Mouse (Mus musculus) heart, postnatal 0 days (tissue): ENCODE data around the gene Rsf1. TPM values are rescaled to one million over a fixed set of nuclear protein-coding genes. Genes with fewer than 3 reads are reported as not detected.
A peak's percentile ranks its signal among the peaks of the same experiment; 100 is the strongest.

Experiments used
- ATAC-seq: fragments of 200-750 bp; cut with Nextera tagmentation; 2 replicates; pipeline ENCODE4 v1.8.0; 2017; ENCODE audit warnings: low read depth, moderate number of reproducible peaks, moderate library complexity; ENCODE audit not compliant: insufficient read depth
- DNase-seq: peaks from one replicate; pipeline ENCODE4 v3.0.0-alpha.2; 2016; ENCODE audit warnings: low spot score
- H3K27ac ChIP-seq: fragments of 300-500 bp; sonication (generic); 2 replicates; pipeline ENCODE4 v1.5.1; 2014; ENCODE audit warnings: low read depth, mild to moderate bottlenecking
- H3K27me3 ChIP-seq: fragments of 300-500 bp; sonication (generic); 2 replicates; pipeline ENCODE4 v1.6.1; 2014; ENCODE audit warnings: low read length, mixed read lengths; ENCODE audit not compliant: control insufficient read depth, insufficient read depth
- H3K36me3 ChIP-seq: fragments of 300-500 bp; sonication (generic); replicated peaks from 2 replicates; pipeline ENCODE4 v1.6.1; 2014; ENCODE audit warnings: low read length, mixed read lengths; ENCODE audit not compliant: control insufficient read depth, insufficient read depth
- H3K4me1 ChIP-seq: fragments of 300-500 bp; sonication (generic); 2 replicates; pipeline ENCODE4 v1.6.1; 2014; ENCODE audit warnings: antibody characterized with exemption; ENCODE audit not compliant: control insufficient read depth, insufficient read depth
- H3K4me2 ChIP-seq: fragments of 300-500 bp; sonication (generic); 2 replicates; pipeline ENCODE4 v1.6.1; 2014; ENCODE audit warnings: low read depth, mild to moderate bottlenecking, low read length, moderate library complexity
- H3K4me3 ChIP-seq: fragments of 300-500 bp; sonication (generic); 2 replicates; pipeline ENCODE4 v1.5.1; 2014; ENCODE audit warnings: low read depth, low read length
- H3K9ac ChIP-seq: fragments of 300-500 bp; sonication (generic); replicated peaks from 2 replicates; pipeline ENCODE4 v1.6.1; 2014; ENCODE audit warnings: low read depth, low read length, mixed read lengths
- H3K9me3 ChIP-seq: fragments of 300-500 bp; sonication (generic); replicated peaks from 2 replicates; pipeline ENCODE4 v1.6.1; 2016; ENCODE audit warnings: low read length; ENCODE audit not compliant: control insufficient read depth
- CTCF ChIP-seq: IDR thresholded peaks from 2 replicates; pipeline ENCODE4 v1.5.1; 2016; ENCODE audit warnings: antibody characterized with exemption, control low read depth, low read depth
- EP300 ChIP-seq: IDR thresholded peaks from 2 replicates; pipeline ENCODE4 v1.6.1; 2016; ENCODE audit warnings: antibody characterized with exemption, low read depth
- WGBS: fragments of 180-500 bp; shearing (Covaris S2); extraction: QIAGEN DNeasy Blood & Tissue Kit; methylation state at CpG from one replicate; pipeline ENCODE4 v1.1.7; 2014; 5-methylcytosine and 5-hydroxymethylcytosine counted together
- polyA plus RNA-seq: library from polyadenylated mRNA; unstranded; fragments of >200 nt; fragmentation: Nextera tagmentation; extraction: Ambion mirVana; gene quantifications from 2 replicates; pipeline ENCODE4 v1.2.1, GENCODE M21; 2015
- total RNA-seq: library from RNA; depleted of rRNA; stranded (reverse); fragments of >200 nt; gene quantifications from 2 replicates; pipeline ENCODE4 v1.2.3, GENCODE M21; 2014; ENCODE audit warnings: low replicate concordance; rRNA removed

Gene Rsf1
- 7.6 and 14.6 TPM in 2 replicates for total RNA-seq
- polyA plus RNA-seq: 8.6 and 10.6 TPM in 2 replicates

- TF ChIP-seq CTCF (peak; percentile 60), EP300 (peak; percentile 19; the same call in 1 of the 2 replicates)
- peak; percentile 95 for ATAC-seq
- H3K4me3 ChIP-seq: peak within 1 kb of the TSS; percentile 97
- H3K9me3 ChIP-seq: no peaks in the 10 kb centered on the region
- H3K9ac ChIP-seq: peak within 1 kb of the TSS; percentile 99
- peaks cover 5% of the 10 kb centered on the region for H3K4me1 ChIP-seq
- H3K27ac ChIP-seq: peak within 1 kb of the TSS; percentile 97
- H3K4me2 ChIP-seq: peak within 1 kb of the TSS; percentile 78
- DNase-seq: peak; percentile 99
- H3K27me3 ChIP-seq: no peaks in the 10 kb centered on the region
- WGBS: under 1% methylated on average over 49 of the region's 68 CpGs
- H3K36me3 ChIP-seq: peaks cover 16% of the 10 kb centered on the region
Observed at GRCm38 (mm10) chr7:97579067-97579975, at the start of gene Rsf1, which contains the start of gene Aamdc. Gene Rsf1 (plus strand): TSS chr7:97579889. Gene Aamdc (minus strand): TSS chr7:97579497.

GRCm38 (mm10) chr7:97535531-97535930, 44.2 kb upstream of the Rsf1 start:
- DNase-seq (no peak), ATAC-seq (no peak)
- Histone ChIP-seq H3K27ac (no peak overlapping the region), H3K9me3 (no peaks in the 10 kb centered on the region), H3K36me3 (peaks cover 86% of the 10 kb centered on the region), H3K4me3 (no peak overlapping the region), H3K27me3 (no peaks in the 10 kb centered on the region), H3K4me1 (no peaks in the 10 kb centered on the region), H3K4me2 (no peak overlapping the region), H3K9ac (no peak overlapping the region)
- WGBS: 86% methylated on average over 5 of the region's 5 CpGs
- TF ChIP-seq EP300 (no peak), CTCF (no peak)

- Histone ChIP-seq H3K27ac (no peak overlapping the region), H3K27me3 (no peaks in the 10 kb centered on the region), H3K4me2 (no peak overlapping the region), H3K9ac (no peak overlapping the region), H3K9me3 (no peaks in the 10 kb centered on the region), H3K36me3 (peaks cover 88% of the 10 kb centered on the region), H3K4me1 (no peaks in the 10 kb centered on the region), H3K4me3 (no peak overlapping the region)
- no peak for DNase-seq
- no peak for TF ChIP-seq CTCF
- WGBS: 91% methylated on average over 5 of the region's 5 CpGs
- ATAC-seq: no peak
Observed at GRCm38 (mm10) chr7:97536571-97536970, 43.1 kb upstream of the Rsf1 start.

- Histone ChIP-seq H3K27me3 (no peaks in the 10 kb centered on the region), H3K4me3 (no peak overlapping the region), H3K9ac (no peak overlapping the region), H3K27ac (no peak overlapping the region), H3K4me2 (no peak overlapping the region), H3K4me1 (no peaks in the 10 kb centered on the region), H3K9me3 (no peaks in the 10 kb centered on the region), H3K36me3 (peaks cover 28% of the 10 kb centered on the region)
- DNase-seq: no peak
- 68% methylated on average over 2 of the region's 2 CpGs for WGBS
- no peak for ATAC-seq
- TF ChIP-seq EP300 (no peak), CTCF (no peak)
Observed at GRCm38 (mm10) chr7:97546462-97546861, 33.2 kb upstream of the Rsf1 start.

GRCm38 (mm10) chr7:97549301-97549700, 30.4 kb upstream of the Rsf1 start:
- no peaks in the 10 kb centered on the region for H3K4me1 ChIP-seq
- no peaks in the 10 kb centered on the region for H3K9me3 ChIP-seq
- H3K9ac ChIP-seq: no peak overlapping the region
- no peaks in the 10 kb centered on the region for H3K27me3 ChIP-seq
- no peak overlapping the region for H3K4me2 ChIP-seq
- no peak for ATAC-seq
- H3K27ac ChIP-seq: no peak overlapping the region
- TF ChIP-seq CTCF (no peak), EP300 (no peak)
- no peak overlapping the region for H3K4me3 ChIP-seq
- 91% methylated on average over 10 of the region's 10 CpGs for WGBS
- DNase-seq: no peak
- H3K36me3 ChIP-seq: peaks cover 7% of the 10 kb centered on the region; the same call in 1 of the 2 replicates

- WGBS: 77% methylated on average over 9 of the region's 9 CpGs
- Histone ChIP-seq H3K4me3 (no peak overlapping the region), H3K4me1 (no peaks in the 10 kb centered on the region), H3K9ac (no peak overlapping the region), H3K27ac (no peak overlapping the region), H3K9me3 (no peaks in the 10 kb centered on the region), H3K36me3 (0 out of 2 replicates have a peak, but pooled peaks cover 3% of the 10 kb centered on the region), H3K27me3 (no peaks in the 10 kb centered on the region), H3K4me2 (no peak overlapping the region)
- ATAC-seq (no peak), DNase-seq (no peak)
- TF ChIP-seq CTCF: no peak
- TF ChIP-seq EP300: no peak
Observed at GRCm38 (mm10) chr7:97550673-97551072, 29.0 kb upstream of the Rsf1 start.
